Mouse (Mus musculus): ENCODE results near the gene Hspa4. TPM values are rescaled to one million over a fixed set of nuclear protein-coding genes. Genes with fewer than 3 reads are reported as not detected.
A peak's percentile ranks its signal among the peaks of the same experiment; 100 is the strongest.

Gene Hspa4
- total and polyA plus RNA-seq, 3 experiments = 55.9 to 391 (median 279) TPM

- DNase-seq (ENCODE audit: low spot score) = no peak
- H3K9me3 ChIP-seq (replicated peaks) = no peaks in the 10 kb centered on the region
- peaks cover 23% of the 10 kb centered on the region for H3K36me3 ChIP-seq (replicated peaks)
- no peak for TF ChIP-seq POLR2AphosphoS5 (IDR thresholded peaks at IDR 0.05; ENCODE audit: insufficient replicate concordance, low read depth, low read length)
- TF ChIP-seq GATA1 (IDR thresholded peaks at IDR 0.05; ENCODE audit: borderline replicate concordance, low read length) = no peak
- TF ChIP-seq CTCF (IDR thresholded peaks at IDR 0.05; ENCODE audit: low read depth, low read length) = no peak
- no peak for TF ChIP-seq GATA2 (IDR thresholded peaks at IDR 0.05; ENCODE audit: borderline replicate concordance, low read depth, low read length)
- no peak for TF ChIP-seq TAL1 (conservative IDR thresholded peaks at IDR 0.05; ENCODE audit: low read depth, low read length)
- H3K4me3 ChIP-seq (ENCODE audit: low read depth, low read length) = no peak overlapping the region
- peaks cover 15% of the 10 kb centered on the region for H3K4me1 ChIP-seq (ENCODE audit: insufficient read depth, low read depth, low read length)
- no peak for ATAC-seq (ENCODE audit: extremely low read depth, insufficient number of reproducible peaks, low FRiP score, poor library complexity, severe bottlenecking)
- no peaks in the 10 kb centered on the region for H3K27me3 ChIP-seq (ENCODE audit: insufficient read depth, low read length)
Measured at GRCm38 (mm10) chr11:53252186-53253119, 47.8 kb downstream of the Hspa4 start.

GRCm38 (mm10) chr11:53250796-53251195, 49.5 kb downstream of the Hspa4 start:
- Histone ChIP-seq H3K4me1 (ENCODE audit: insufficient read depth, low read depth, low read length) (no peaks in the 10 kb centered on the region), H3K27me3 (ENCODE audit: insufficient read depth, low read length) (no peaks in the 10 kb centered on the region), H3K36me3 (replicated peaks) (peaks cover 11% of the 10 kb centered on the region), H3K9me3 (replicated peaks) (no peaks in the 10 kb centered on the region), H3K4me3 (ENCODE audit: low read depth, low read length) (no peak overlapping the region)
- ATAC-seq (ENCODE audit: extremely low read depth, insufficient number of reproducible peaks, low FRiP score, poor library complexity, severe bottlenecking) (no peak), DNase-seq (ENCODE audit: low spot score) (no peak)
- TF ChIP-seq POLR2AphosphoS5 (IDR thresholded peaks at IDR 0.05; ENCODE audit: insufficient replicate concordance, low read depth, low read length) = no peak
- TF ChIP-seq GATA1 (IDR thresholded peaks at IDR 0.05; ENCODE audit: borderline replicate concordance, low read length) = no peak
- TF ChIP-seq CTCF (IDR thresholded peaks at IDR 0.05; ENCODE audit: low read depth, low read length) = no peak
- no peak for TF ChIP-seq GATA2 (IDR thresholded peaks at IDR 0.05; ENCODE audit: borderline replicate concordance, low read depth, low read length)
- TF ChIP-seq TAL1 (conservative IDR thresholded peaks at IDR 0.05; ENCODE audit: low read depth, low read length) = no peak

GRCm38 (mm10) chr11:53249686-53250085, 50.6 kb downstream of the Hspa4 start:
- Histone ChIP-seq H3K4me3 (ENCODE audit: low read depth, low read length) (no peak overlapping the region), H3K36me3 (replicated peaks) (peaks cover 6% of the 10 kb centered on the region), H3K27me3 (ENCODE audit: insufficient read depth, low read length) (no peaks in the 10 kb centered on the region), H3K4me1 (ENCODE audit: insufficient read depth, low read depth, low read length) (no peaks in the 10 kb centered on the region), H3K9me3 (replicated peaks) (peaks cover 2% of the 10 kb centered on the region; the same call in 1 of the 2 replicates)
- DNase-seq (ENCODE audit: low spot score) = no peak
- TF ChIP-seq GATA1 (IDR thresholded peaks at IDR 0.05; ENCODE audit: borderline replicate concordance, low read length) = no peak
- TF ChIP-seq GATA2 (IDR thresholded peaks at IDR 0.05; ENCODE audit: borderline replicate concordance, low read depth, low read length) = no peak
- TF ChIP-seq POLR2AphosphoS5 (IDR thresholded peaks at IDR 0.05; ENCODE audit: insufficient replicate concordance, low read depth, low read length) = no peak
- TF ChIP-seq CTCF (IDR thresholded peaks at IDR 0.05; ENCODE audit: low read depth, low read length) = no peak
- TF ChIP-seq TAL1 (conservative IDR thresholded peaks at IDR 0.05; ENCODE audit: low read depth, low read length) = no peak
- ATAC-seq (ENCODE audit: extremely low read depth, insufficient number of reproducible peaks, low FRiP score, poor library complexity, severe bottlenecking) = no peak

- H3K9me3 ChIP-seq (replicated peaks) = peaks cover 10% of the 10 kb centered on the region
- ATAC-seq (ENCODE audit: extremely low read depth, insufficient number of reproducible peaks, low FRiP score, poor library complexity, severe bottlenecking) (no peak), DNase-seq (ENCODE audit: low spot score) (no peak)
- no peak overlapping the region for H3K4me3 ChIP-seq (ENCODE audit: low read depth, low read length)
- H3K4me1 ChIP-seq (ENCODE audit: insufficient read depth, low read depth, low read length) = no peaks in the 10 kb centered on the region
- H3K27me3 ChIP-seq (ENCODE audit: insufficient read depth, low read length) = peaks cover 5% of the 10 kb centered on the region; the same call in 1 of the 2 replicates
- TF ChIP-seq GATA1 (IDR thresholded peaks at IDR 0.05; ENCODE audit: borderline replicate concordance, low read length) (no peak), GATA2 (IDR thresholded peaks at IDR 0.05; ENCODE audit: borderline replicate concordance, low read depth, low read length) (no peak), TAL1 (conservative IDR thresholded peaks at IDR 0.05; ENCODE audit: low read depth, low read length) (no peak), CTCF (IDR thresholded peaks at IDR 0.05; ENCODE audit: low read depth, low read length) (no peak), POLR2AphosphoS5 (IDR thresholded peaks at IDR 0.05; ENCODE audit: insufficient replicate concordance, low read depth, low read length) (no peak)
- H3K36me3 ChIP-seq (replicated peaks) = no peaks in the 10 kb centered on the region
Measured at GRCm38 (mm10) chr11:53245561-53245960, 54.7 kb downstream of the Hspa4 start.

- H3K4me3 ChIP-seq (ENCODE audit: low read depth, low read length) = no peak overlapping the region
- H3K36me3 ChIP-seq (replicated peaks) = no peaks in the 10 kb centered on the region
- no peak for TF ChIP-seq TAL1 (conservative IDR thresholded peaks at IDR 0.05; ENCODE audit: low read depth, low read length)
- no peak for TF ChIP-seq GATA1 (IDR thresholded peaks at IDR 0.05; ENCODE audit: borderline replicate concordance, low read length)
- no peak for TF ChIP-seq GATA2 (IDR thresholded peaks at IDR 0.05; ENCODE audit: borderline replicate concordance, low read depth, low read length)
- TF ChIP-seq POLR2AphosphoS5 (IDR thresholded peaks at IDR 0.05; ENCODE audit: insufficient replicate concordance, low read depth, low read length) = no peak
- peak; percentile 87 for TF ChIP-seq CTCF (IDR thresholded peaks at IDR 0.05; ENCODE audit: low read depth, low read length)
- DNase-seq (ENCODE audit: low spot score) = no peak
- H3K27me3 ChIP-seq (ENCODE audit: insufficient read depth, low read length) = peaks cover 5% of the 10 kb centered on the region; the same call in 1 of the 2 replicates
- peaks cover 10% of the 10 kb centered on the region for H3K9me3 ChIP-seq (replicated peaks)
- H3K4me1 ChIP-seq (ENCODE audit: insufficient read depth, low read depth, low read length) = no peaks in the 10 kb centered on the region
- no peak for ATAC-seq (ENCODE audit: extremely low read depth, insufficient number of reproducible peaks, low FRiP score, poor library complexity, severe bottlenecking)
Measured at GRCm38 (mm10) chr11:53243199-53243598, 57.1 kb downstream of the Hspa4 start.

- DNase-seq (ENCODE audit: low spot score) (no peak), ATAC-seq (ENCODE audit: extremely low read depth, insufficient number of reproducible peaks, low FRiP score, poor library complexity, severe bottlenecking) (no peak)
- Histone ChIP-seq H3K4me3 (ENCODE audit: low read depth, low read length) (no peak overlapping the region), H3K9me3 (replicated peaks) (peaks cover 2% of the 10 kb centered on the region; the same call in 1 of the 2 replicates), H3K36me3 (replicated peaks) (no peaks in the 10 kb centered on the region), H3K27me3 (ENCODE audit: insufficient read depth, low read length) (peaks cover 11% of the 10 kb centered on the region), H3K4me1 (ENCODE audit: insufficient read depth, low read depth, low read length) (no peaks in the 10 kb centered on the region)
- TF ChIP-seq GATA2 (IDR thresholded peaks at IDR 0.05; ENCODE audit: borderline replicate concordance, low read depth, low read length) = no peak
- no peak for TF ChIP-seq CTCF (IDR thresholded peaks at IDR 0.05; ENCODE audit: low read depth, low read length)
- no peak for TF ChIP-seq GATA1 (IDR thresholded peaks at IDR 0.05; ENCODE audit: borderline replicate concordance, low read length)
- no peak for TF ChIP-seq POLR2AphosphoS5 (IDR thresholded peaks at IDR 0.05; ENCODE audit: insufficient replicate concordance, low read depth, low read length)
- no peak for TF ChIP-seq TAL1 (conservative IDR thresholded peaks at IDR 0.05; ENCODE audit: low read depth, low read length)
Measured at GRCm38 (mm10) chr11:53233590-53233989, 66.7 kb downstream of the Hspa4 start.

Measured in G1E (cell line).